Mouse (Mus musculus) spleen, postnatal 36 days (tissue): Measurements from ENCODE around the gene Dse.

ENCODE experiments used
- DNase-seq, 2 experiments: peaks; one replicate each; pipeline ENCODE4 v3.0.0; 2022; ENCODE audit warnings: low spot score in 2 of 2, mixed read lengths in 1 of 2

The Dse gene

GRCm38 (mm10) chr10:34200689-34201088 is 6.8 kb downstream of the Dse start:
- DNase-seq = no peak

DNA sequence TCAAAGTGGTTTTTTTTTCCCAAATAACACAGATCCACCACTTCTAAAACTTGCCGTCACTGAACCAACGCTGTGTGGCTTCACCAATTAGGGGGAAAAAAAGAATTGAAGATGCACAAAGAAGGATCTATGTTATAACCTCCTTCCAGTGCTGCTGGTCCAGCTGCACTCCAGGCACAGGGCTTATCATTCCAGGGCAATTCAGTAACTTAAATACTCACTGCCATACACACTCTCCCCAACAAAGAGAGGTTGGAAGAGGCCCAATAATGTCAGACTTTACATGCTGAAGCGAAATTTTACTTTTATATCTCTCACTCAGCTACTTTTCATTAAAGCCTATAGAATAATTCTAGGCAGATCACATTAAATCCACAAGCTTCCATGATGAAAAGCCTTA is 8.9 kb downstream of the Dse start:
- DNase-seq = no peak

- DNase-seq = peak; percentile 40 to 54
Measured at GRCm38 (mm10) chr10:34198061-34198460, 9.5 kb downstream of the Dse start.

DNA sequence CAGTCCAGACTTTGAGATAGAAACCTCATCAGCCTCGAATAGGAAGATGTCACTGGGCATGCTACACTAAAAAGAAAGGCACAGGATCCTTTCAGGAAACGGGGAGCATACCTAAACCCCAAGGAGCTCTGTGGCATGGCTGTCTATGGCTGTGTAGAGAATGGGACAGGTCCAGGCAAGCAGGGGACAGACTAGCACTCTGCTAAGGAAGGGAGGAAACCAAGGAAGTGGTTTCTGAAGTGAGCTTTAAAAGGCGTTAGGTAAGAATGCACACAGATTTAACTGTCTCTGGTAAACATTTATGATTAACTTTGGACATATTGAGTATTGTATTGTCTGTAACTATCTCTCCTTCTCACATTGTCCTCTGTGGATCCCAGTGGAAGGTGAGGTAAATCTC is 10.2 kb downstream of the Dse start:
- no peak for DNase-seq

DNA sequence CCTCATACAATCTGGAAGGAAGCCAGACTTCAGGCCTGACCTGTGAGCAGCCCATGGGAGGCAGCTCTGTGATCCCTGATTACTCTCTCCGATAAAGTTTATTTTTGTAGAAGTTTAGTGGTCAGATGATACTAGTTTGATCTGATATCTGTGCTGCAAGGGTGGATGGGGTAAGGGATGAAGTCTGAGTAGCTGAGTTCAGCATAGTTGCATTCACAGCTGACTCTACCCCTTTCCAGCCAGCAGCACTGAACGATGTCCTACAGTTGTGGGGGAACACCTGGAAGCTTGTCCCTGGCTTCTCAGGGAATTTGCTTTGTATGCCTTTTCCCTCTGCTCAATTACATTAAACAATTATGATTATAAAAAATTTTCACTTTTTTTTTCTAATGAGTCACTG is 12.6 kb downstream of the Dse start:
- DNase-seq = no peak

DNA sequence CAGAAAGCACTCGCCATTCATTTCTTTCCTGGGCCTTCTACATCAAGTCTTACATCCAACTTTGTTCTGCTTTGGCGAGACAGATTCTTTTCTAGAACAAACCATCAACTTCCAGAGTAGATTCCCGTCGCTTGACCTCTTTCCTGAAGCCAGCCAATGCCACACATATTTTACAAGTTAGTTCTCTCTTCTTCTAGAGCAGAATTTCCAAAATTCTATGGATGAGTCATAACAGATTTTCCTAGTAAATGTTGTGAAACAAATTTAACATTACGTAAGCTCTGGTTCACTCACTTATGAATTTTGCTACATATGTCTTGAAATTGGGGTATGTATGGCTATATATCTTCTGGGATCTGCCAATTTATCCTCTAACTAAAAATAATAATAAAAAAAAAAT is 13.0 kb downstream of the Dse start:
- DNase-seq = no peak

GRCm38 (mm10) chr10:34186571-34187260 is 20.8 kb downstream of the Dse start:
- no peak for DNase-seq

- DNase-seq = peak; percentile 69 to 71
Measured at GRCm38 (mm10) chr10:34185556-34185955, 22.0 kb downstream of the Dse start.

DNA sequence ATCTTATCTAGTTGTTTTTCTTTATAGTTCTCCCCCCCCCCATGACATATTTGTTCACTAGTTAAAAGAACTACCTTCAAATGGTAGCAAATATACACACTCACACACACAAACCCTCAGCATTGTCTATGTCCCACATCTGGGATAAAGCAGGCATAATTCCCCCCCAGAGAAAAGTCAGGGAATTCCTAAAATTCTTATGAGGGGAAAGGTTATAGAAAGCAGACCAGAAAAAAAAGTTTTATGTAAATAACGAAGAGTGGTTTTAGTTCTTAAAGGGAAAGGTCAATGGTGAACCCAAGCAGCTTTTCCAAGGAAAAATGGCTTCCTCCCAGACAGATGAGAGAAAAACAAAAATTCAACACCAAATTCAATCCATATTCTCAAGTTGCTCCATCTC is 22.6 kb downstream of the Dse start:
- no peak for DNase-seq

- DNase-seq = no peak
Measured at GRCm38 (mm10) chr10:34183731-34184130, 23.8 kb downstream of the Dse start.

DNA sequence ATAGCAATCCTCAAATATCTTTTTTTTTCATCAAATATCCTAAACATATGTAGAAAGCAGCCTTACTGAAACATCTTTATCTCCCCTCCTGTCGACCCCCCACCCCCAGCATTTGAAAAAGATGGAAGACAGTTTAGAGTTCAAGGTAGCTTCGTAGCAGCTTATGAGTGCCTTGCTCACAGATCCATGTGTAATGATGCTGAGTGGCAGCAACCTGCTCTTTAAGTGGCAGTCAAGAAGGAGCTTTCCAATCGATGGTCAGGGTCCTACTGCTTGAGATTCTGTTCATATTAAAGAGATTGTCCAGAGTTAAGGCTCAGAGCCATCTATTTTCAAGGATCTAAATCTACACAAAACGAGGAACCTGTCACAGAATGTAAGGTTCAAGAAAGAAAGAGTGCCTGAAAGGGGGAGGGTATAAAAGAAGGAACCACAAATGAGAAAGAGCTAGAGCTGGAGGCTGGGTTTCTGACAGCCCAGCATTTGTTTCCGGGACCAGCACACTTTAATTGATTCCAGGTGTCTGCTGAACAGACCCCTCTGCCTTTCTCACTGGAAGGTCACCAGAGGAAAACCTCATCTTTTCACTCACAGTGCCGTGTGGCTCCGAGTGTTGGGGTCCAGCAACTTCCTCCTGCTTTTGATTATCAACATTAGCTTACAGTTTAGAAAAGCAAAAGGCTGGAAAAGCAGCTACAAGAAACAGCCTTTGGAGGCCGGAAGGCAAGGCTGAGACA is 31.5 kb downstream of the Dse start:
- DNase-seq = no peak

GRCm38 (mm10) chr10:34172663-34173282 is 34.7 kb downstream of the Dse start:
- no peak for DNase-seq

DNA sequence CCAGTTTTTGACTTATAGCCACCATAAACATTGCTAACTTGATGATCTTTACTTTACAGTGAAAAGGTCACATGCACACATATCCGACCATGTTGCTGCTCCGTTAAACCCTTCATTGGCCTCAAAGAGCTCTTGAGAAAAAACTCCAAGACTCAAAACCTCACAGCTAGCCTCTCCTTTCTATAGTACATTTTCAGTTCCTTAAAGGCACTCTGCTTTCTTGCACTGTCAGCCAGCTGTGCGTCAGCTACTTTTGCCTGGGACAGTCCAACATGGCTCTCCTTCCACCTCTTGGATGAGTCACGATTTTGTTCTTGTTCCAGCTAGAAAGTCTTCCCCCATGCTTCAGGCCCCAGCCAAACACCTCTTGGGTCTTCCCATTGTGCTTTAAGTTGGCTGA is 35.9 kb downstream of the Dse start:
- peak; percentile 41 to 54 for DNase-seq

DNA sequence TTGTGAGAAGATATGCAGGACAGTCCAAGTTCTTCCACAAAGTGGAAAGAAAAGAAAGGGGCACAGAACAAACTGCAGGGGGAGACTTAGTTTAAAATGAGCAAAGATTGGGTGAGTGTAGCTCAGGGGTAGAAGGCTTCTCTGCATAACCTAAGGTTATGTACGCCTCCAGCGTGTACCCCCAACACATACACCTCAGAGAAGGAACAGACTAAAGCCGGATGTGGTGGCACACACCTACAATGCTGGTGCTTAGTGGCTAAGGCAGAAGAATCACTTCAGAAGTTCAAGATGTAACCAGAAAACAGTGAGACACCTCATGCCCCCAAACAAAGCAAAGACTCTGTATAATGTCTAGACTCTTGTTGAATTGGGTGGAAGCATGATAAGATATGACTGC is 36.3 kb downstream of the Dse start:
- DNase-seq = peak; percentile 44 to 45

GRCm38 (mm10) chr10:34166971-34167370 is 40.5 kb downstream of the Dse start:
- DNase-seq = no peak

- DNase-seq = no peak
Measured at GRCm38 (mm10) chr10:34155796-34156554, 51.5 kb downstream of the Dse start.

GRCm38 (mm10) chr10:34151827-34152226 is 55.7 kb downstream of the Dse start:
- peak in 1 of 2 experiments; percentile 24 for DNase-seq

GRCm38 (mm10) chr10:34150454-34150853 is 57.1 kb downstream of the Dse start:
- DNase-seq = no peak

DNA sequence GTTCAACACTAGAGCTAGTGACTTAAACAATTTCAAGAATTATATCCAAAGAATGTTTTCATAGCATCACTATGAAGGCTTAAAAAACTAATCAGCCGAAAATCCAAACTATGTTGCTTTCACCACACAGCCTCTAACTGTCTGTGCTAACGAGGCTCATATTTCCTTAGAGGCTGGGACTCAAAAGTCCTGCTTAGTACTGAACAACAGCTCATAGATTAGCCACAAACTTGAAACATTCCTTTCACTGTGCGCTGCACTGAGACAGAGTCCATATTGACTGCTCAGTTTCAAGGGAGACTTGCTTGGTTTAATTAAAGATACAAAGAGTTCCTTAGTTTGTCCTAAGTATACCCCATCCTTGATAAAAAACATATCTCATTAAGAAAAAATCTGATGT is 57.7 kb downstream of the Dse start:
- DNase-seq = no peak

GRCm38 (mm10) chr10:34141693-34142092 is 65.8 kb downstream of the Dse start:
- DNase-seq = no peak

DNA sequence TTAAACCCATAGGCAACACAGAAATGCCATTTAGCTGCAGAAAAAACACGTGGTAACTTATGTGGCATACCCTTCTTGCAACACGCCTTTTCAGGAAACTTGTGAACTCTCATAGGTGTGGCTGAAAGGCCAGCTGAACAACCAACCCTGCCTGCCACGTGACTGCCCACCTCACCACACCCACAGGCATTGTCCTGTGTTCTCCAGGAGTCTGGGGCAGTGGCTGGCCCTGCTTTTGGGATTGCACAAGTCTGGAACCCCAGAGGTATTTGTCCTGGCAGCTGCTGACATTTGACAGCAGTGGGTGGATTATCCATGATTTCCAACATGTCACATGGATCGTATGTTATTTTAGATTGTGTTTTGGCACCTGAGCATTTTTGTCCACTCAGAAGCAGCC is 67.7 kb downstream of the Dse start:
- DNase-seq = no peak

GRCm38 (mm10) chr10:34138027-34138426 is 69.5 kb downstream of the Dse start:
- no peak for DNase-seq
